Mouse (Mus musculus): ENCODE results near the gene Tspan12.
"Not testable (repeated sequence)": the region's sequence is repeated elsewhere in the genome, so short reads cannot be mapped to it uniquely, and the experiment has no call there.

The Tspan12 gene

DNA sequence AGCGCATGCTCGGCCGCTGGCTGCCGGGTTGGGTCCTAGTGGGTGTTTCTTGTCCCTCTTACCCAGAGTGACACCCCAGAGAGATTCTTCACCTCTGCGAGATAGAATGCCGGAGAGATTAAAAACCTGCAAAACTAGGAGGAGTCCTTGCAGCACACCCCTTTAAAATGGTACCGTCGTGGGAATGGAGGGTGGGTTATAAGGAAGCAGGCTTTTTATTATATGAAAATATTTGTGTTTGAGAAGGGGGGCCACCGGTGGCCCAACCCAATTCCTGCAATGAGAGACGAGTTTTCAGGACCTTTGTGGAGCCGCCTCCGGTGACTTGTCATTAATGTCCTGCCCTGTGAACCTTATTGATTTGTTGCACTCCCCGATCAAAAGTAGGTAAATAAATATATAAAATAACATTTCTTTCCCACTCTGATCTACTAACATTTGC lies at the start of gene Tspan12:
Gene Tspan12 (minus strand): TSS at position 172 of the 442 bp plus-strand sequence.
- no peak for DNase-seq

DNA sequence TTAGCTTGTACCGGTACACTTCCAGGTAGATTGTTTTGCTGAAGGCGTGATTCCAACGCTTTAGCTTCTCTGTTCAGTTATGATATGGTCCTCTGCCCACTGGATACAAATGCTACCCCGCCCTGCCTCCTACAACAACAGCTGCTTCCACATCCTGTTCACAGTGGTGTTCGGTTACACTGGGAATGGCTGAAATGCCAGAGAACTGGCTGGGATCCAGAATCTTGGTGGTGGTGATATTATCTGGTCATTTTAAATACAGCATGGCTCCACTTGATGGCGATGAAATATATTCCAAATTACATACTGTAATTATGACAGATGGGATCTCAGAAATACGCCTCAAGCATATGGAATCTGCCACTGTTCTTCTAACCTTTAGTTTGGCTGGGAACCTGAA lies 42.1 kb upstream of the Tspan12 start:
- peak; percentile 75 for DNase-seq

DNA sequence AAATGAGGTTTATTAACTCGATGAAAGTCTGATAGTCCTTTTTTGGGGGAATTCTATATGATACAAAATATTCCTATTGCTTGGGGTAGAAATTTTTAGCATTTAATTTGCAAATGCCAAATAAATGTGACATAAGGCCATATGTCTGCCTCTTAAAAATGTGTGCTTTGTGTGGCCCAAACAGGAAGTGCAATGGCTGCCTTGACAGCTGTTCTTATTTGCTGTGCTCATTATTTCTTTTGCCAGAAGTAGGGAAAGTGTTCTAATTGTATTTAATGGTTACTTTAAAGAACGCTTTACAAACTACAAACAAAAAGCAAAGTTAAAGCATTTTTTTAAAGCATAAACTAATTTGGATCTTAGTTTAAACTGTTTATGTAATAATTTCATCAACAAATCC lies 36.8 kb upstream of the Tspan12 start:
- no peak for DNase-seq

- DNase-seq = not testable (repeated sequence)
Measured at GRCm38 (mm10) chr6:21887971-21888370, 35.7 kb upstream of the Tspan12 start.

GRCm38 (mm10) chr6:21879496-21879895 lies 27.2 kb upstream of the Tspan12 start:
- no peak for DNase-seq

- no peak for DNase-seq
Measured at GRCm38 (mm10) chr6:21867310-21867709, 15.0 kb upstream of the Tspan12 start.

DNA sequence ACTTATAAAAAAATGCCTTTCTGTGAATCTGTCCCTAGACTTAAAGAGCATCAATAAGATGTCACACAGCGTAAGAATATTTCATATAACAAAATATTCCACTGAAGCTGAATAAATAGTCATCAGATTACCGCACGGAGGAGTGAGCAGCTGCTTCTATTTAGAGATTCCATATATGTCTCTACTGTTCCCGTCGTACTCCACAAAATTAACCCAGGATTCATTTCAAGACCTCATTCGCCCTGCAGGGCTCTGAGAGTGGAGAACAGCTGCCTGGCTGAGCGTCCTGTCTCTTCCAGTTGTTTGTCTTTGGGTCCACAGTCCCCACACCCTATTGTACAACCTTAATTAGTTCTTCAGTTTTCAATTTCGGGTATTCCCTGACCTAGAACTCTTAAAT lies 11.9 kb upstream of the Tspan12 start:
- no peak for DNase-seq

GRCm38 (mm10) chr6:21863561-21863960 lies 11.2 kb upstream of the Tspan12 start:
- DNase-seq = no peak

DNA sequence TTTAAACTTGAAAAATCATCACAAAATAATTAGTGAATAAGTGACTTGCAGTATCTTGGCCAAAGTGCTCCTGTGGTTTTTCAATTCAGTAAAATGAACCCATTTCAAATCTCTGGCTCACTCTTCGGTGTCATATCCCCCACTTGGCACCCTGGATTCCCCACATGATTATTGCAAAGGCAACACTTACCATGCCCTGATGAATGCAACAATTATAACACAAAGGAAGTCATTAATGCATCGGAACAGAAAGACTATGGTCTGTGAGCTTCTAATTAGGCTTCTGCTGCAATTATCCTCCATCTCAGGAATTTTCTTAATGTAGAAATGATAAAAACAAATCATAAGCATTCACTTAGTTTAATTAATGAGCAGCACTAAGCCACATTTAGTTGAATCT lies 9.0 kb upstream of the Tspan12 start:
- DNase-seq = no peak

DNA sequence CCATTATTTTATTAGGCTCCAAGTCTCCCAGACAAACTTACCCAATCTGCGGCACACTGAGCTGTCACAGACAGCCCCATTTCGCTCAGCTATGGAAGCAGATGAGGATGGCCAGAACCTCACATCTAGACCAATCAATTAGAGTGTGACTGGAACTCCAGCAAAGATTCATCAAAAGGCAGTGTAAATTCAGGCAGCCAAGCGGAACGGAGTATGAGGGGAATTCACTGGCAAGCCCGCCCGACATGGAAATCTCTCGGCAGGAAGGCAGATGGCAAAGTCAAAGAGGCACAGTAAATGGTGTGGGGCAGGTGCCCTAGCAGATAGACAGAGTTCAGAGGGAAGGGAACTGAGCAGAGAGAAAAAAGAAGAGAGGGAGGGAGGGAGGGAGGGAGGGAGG lies 5.5 kb upstream of the Tspan12 start:
- peak; percentile 51 for DNase-seq

- DNase-seq = peak; percentile 39
Measured at GRCm38 (mm10) chr6:21855921-21856320, 3.6 kb upstream of the Tspan12 start.

- no peak for DNase-seq
Measured at GRCm38 (mm10) chr6:21853342-21853741, 1.0 kb upstream of the Tspan12 start.

- peak; percentile 90 for DNase-seq
Measured at GRCm38 (mm10) chr6:21851596-21852343, 545 bp downstream of the Tspan12 start.

- DNase-seq = no peak
Measured at GRCm38 (mm10) chr6:21851346-21851595, 1.0 kb downstream of the Tspan12 start.

DNA sequence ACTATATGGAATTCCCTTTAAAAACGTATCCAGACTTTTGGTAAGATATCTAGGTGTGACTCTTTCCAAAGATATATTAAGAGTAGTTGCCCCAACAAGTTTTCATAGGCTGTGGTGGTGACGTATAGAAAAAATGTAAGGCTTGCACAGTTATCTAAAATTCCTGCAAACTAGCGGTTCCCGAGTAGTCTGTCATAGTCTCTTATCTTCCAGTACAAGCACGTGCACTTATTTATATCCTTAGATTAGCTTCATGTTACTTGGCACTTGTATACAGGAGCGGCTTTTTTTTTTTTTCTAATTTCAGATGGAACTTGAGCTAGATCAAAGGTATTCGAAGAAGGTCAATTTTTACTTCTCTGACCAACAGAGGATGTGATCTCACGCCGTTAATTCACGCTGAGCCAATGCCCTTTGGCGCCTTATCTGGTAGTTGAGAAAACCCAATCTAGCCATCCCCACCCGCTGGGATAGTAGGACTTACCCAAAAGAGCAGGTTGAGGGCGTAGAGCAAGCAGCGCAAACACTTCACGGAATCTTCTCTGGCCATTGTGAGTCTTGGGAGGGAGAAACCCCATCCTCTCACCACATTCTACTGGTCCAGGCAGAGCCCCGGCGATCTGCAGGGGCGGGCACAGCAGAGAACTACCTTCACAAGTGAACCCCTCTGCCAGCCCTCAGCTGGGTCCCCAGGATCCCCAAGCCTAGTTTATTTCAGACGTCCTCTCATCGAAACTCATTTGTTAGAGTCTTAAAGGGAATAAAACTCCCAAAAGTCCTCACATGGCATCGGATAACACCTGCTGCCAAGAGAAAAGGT lies 1.6 kb downstream of the Tspan12 start:
- DNase-seq = peak; percentile 32

DNA sequence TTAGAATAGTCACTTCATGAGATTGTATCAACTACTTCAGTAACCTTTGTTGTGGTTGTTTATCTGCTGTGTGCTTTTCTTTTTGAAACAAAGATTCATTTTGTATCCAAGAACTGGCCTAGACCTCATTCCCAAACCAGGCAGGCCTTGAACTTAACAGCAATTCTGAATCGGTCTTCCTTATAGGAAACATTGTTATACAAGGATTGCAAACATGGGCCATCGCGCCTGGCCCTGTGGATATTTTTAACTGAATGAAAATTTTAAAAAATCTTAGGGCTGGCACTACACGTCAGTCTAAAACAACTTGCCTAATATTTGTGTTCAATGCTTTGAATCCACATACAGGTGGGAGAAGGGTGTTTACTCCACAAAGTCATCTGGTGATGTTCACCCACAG lies 3.5 kb downstream of the Tspan12 start:
- DNase-seq = no peak

DNA sequence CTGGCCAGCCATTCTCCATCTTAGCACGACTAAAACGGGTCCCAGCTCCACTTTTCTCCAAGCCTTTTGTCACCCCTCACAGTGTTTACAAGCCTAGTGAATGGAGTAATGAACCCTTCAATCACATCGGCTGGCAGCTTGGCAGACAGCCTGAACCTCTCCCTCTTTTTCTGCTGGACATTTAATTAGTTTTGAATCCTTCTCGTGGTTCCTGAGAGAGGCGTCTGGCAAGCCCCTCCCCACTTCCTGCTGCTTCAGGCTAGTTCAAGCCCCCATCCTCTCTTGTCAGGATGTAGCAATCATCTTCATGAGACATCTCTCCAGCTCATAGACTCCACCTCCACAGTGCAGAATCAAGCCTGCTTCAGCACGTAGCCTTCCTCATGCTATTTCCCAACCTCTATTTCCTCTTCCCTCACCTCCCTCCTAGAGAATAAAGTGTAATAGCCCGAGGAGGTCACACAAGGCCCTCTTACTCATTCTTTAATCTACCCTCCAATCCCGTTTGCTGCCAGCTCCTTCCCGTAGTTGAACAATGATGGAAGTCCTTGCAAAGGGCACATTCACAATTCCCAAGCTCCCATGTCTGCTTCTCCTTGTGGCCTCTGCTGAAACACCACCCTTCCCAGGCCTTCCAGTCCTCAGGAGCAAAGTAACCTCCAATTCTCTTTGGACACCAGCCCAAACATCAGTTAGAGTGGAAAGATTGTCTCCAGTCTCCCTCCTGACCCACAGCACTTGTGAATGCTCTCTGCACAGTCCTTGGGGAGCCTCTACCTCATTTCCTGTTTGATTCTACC lies 12.1 kb downstream of the Tspan12 start:
- peak; percentile 39 for DNase-seq

DNA sequence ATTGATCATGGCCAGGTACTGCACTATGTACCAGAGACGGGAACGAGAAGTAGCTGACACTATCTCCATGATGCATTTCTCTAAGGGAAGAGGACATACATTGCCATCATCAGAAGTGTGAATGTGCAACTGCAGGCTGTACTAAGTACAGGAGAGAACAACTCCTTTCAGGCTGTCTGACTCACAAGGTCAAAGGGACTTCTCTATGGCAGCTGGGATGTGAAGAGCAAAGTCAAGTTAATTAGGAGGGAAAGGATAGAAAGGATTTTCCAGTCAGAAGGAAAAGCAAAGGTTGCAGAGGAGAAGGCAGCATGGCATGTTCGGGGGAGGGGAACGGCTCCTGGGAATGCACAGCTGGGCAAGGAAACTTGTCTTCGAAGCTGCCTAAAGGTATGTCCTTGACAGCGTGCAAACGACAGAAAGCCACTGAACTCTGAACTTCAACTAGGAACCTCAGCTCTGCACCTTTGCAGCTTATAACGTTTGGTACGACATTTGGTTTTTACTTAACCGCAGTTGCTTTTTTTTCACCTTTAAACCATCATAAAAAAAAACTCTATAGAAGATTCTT lies 13.0 kb downstream of the Tspan12 start:
- no peak for DNase-seq

- no peak for DNase-seq
Measured at GRCm38 (mm10) chr6:21833531-21833930, 18.8 kb downstream of the Tspan12 start.

DNA sequence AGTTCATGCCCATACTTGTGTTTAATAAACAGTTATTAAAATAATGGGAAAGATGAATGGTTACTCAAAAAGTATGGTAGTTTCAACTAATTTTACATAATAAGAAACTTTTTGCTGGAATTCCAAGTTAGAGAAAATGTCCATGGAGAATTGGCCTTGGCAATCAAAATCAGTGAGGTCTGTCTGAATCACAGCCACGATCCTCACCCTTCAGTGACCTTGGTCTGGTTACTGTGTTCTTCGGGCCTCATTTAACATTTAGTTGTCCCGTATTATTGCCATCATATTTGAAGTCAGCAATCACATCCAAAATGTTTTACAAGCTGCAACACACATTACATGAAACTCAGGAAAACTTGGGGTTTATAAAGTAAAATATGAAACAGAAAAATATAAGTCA lies 20.4 kb downstream of the Tspan12 start:
- no peak for DNase-seq

DNA sequence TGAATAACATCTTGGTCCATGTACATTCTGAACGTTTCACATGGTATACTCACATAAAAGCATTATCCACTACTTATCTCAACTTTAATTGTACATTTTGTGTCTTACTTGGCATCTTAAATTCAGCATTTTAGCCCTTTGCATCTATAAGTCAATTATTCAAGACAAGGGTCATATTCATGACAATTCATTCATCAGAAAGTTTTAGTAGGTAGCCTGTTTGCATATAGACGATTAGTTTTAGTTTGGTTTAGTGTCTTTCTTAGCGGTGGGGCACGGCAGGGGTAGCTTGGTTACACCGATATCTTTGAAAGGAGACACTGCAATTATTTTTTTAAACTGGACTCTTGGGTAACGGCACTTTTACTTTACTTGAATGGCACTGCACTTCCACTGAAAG lies 21.4 kb downstream of the Tspan12 start:
- DNase-seq = no peak

DNA sequence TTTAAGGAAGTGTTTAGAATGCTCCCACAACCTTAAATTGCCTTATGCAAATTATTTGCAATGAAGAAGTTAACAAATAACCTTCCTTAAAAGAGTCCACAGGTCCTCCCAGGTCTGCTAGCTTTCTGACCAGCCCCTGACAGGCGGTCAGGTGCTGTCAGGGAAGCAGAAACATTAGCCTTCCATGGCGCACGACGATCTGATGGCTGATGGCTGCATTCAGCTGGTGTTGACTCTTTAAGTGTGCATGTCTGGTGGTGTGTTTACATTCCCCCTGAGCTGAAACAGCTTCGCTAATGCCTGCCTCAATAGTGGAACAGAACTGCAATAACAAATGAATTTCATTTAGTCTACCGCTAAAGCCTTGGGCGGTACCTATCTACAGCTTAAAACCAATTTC lies 22.4 kb downstream of the Tspan12 start:
- DNase-seq = no peak

DNA sequence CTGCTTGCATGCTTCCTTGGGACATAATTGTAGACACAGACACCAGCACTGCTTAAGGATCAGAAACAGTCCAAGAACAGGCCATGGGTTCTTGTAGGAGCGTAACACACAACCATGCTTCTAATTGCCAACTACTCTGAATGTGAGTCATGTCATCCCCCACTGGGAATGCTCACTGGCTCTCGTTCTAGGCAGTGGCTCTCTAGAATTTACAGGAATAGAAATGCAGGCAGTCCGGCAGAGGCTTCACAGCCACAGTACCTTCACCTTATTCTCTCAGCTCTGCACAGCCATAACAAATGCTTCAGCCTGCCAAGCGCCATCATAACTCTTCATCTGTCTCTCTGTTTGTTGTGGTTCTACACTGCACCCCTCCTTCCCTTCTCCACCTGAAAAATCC lies 23.9 kb downstream of the Tspan12 start:
- no peak for DNase-seq
